Mouse (Mus musculus): ENCODE data around the gene 2410131K14Rik.

Gene 2410131K14Rik

GRCm38 (mm10) chr5:118299720-118300400 is 54.8 kb downstream of the 2410131K14Rik start:
- in situ Hi-C loops (cut with MboI; ENCODE audit: low pct_unique_long_range_greater_than_20kb in 1 of 2, low sequenced_read_pairs in 2 of 2, unreplicated experiment in 1 of 2): no loop called here

GRCm38 (mm10) chr5:118302466-118303155 is 57.6 kb downstream of the 2410131K14Rik start:
- in situ Hi-C loops (cut with MboI; ENCODE audit: low pct_unique_long_range_greater_than_20kb in 1 of 2, low sequenced_read_pairs in 2 of 2, unreplicated experiment in 1 of 2): no loop called here

DNA sequence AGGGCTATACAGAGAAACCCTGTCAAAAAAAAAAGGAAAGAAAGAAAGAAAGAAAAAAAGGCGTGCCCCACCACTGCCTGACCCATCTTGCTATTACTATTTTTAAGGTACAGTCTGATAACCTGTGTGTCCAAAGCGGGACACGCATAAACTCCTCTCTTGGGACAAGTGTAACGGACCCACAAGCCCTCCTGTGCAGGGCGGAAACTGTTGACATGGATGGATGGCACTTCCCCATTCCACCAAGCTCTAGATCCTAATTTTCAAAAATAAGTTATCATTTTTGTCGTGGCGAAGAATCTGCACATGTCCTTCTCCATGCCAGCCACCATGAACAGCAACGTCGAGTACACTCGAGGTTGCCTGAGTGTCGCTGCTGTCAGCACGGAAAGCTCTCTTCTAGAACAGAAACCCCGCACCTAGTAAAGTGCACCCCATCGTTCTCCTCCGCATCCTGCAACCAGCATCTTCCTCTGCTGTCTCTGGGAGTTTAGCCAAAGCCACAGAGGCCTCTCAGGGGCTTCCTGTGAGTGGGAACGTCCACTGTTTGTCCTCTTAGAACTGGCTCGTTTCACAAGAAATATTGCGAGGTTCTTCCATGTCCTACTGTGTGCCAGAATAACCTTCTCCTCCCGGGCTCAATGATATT is 60.1 kb downstream of the 2410131K14Rik start:
- in situ Hi-C loops (cut with MboI; ENCODE audit: low pct_unique_long_range_greater_than_20kb in 1 of 2, low sequenced_read_pairs in 2 of 2, unreplicated experiment in 1 of 2): no loop called here

GRCm38 (mm10) chr5:118310389-118310788 is 65.4 kb downstream of the 2410131K14Rik start:
- in situ Hi-C loops (cut with MboI; ENCODE audit: low pct_unique_long_range_greater_than_20kb in 1 of 2, low sequenced_read_pairs in 2 of 2, unreplicated experiment in 1 of 2): no loop called here

DNA sequence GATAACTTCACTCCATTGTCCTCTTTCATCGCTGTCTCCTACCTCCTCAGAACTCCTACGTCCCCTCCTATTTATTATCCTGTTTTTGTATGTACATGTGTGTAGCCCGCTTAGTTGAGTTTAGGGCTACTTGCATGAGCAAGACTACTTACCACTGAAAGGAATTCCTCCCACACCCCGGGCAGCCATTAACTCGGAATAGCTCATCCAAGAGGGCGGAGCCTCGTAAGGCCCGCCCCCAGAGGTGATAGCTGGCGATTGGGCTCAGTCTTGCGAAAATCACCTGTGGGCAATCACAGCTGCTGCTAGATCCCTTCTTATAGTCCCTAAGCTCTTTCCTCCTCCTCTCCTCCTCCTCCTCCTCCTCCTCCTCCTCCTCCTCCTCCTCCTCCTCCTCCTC is 66.2 kb downstream of the 2410131K14Rik start:
- in situ Hi-C loops (cut with MboI; ENCODE audit: low pct_unique_long_range_greater_than_20kb in 1 of 2, low sequenced_read_pairs in 2 of 2, unreplicated experiment in 1 of 2): no loop called here

DNA sequence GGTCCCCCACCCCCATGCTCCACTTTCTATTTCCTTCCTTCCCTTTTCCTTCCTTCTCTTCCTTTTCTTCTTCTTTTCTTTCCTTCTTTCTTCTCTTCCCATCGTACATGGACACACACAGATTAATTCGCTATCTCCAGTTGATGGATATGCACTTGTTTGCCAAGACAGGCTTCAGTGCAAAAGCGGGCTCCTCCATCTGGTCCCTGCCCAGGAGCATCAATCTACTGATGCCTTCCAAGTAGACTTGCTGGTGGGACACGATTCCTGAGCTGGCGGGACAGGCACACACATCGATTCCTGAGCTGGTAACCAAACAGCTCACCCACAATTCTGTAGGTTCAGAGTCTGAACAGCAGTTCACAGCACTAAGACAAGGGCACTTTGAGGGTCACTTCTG is 68.7 kb downstream of the 2410131K14Rik start:
- in situ Hi-C loops (cut with MboI; ENCODE audit: low pct_unique_long_range_greater_than_20kb in 1 of 2, low sequenced_read_pairs in 2 of 2, unreplicated experiment in 1 of 2): no loop called here

Measured in mouse embryonic stem cell (cell line).